Mouse (Mus musculus) left cerebral cortex, adult 18-20 months (tissue): ENCODE results near the gene Iqub. TPM values are rescaled to one million over a fixed set of nuclear protein-coding genes. Genes with fewer than 3 reads are reported as not detected.

ENCODE experiments used
- DNase-seq, 2 experiments: peaks; one replicate each; pipeline ENCODE4 v3.0.0; 2021 to 2022; ENCODE audit warnings: low spot score in 2 of 2, mixed read lengths in 1 of 2
- total RNA-seq, 2 experiments: library from RNA; stranded (reverse); gene quantifications; 2 replicates each; pipeline ENCODE4 v1.2.3; 2021

Gene Iqub
- total RNA-seq, 2 experiments from 2014 or later = 1.5 to 2.7 TPM

- DNase-seq = no peak
Observed at GRCm38 (mm10) chr6:24486530-24486929, 28.3 kb downstream of the Iqub start.

- DNase-seq = peak; percentile 5 to 20
Observed at GRCm38 (mm10) chr6:24470571-24471132, 44.2 kb downstream of the Iqub start.

GRCm38 (mm10) chr6:24470135-24470534 is 44.7 kb downstream of the Iqub start:
- DNase-seq = no peak

GRCm38 (mm10) chr6:24456097-24456496 is 58.8 kb downstream of the Iqub start:
- DNase-seq = peak; percentile 87 to 90

GRCm38 (mm10) chr6:24451026-24451821 is 63.6 kb downstream of the Iqub start:
- DNase-seq = no peak

- no peak for DNase-seq
Observed at GRCm38 (mm10) chr6:24450241-24450640, 64.6 kb downstream of the Iqub start.

- DNase-seq = peak; percentile 14 to 31
Observed at GRCm38 (mm10) chr6:24416056-24416455, 98.8 kb downstream of the Iqub start.

GRCm38 (mm10) chr6:24415500-24415899 is 99.4 kb downstream of the Iqub start:
- DNase-seq = no peak

GRCm38 (mm10) chr6:24408573-24409427 is 106.1 kb downstream of the Iqub start:
- DNase-seq = peak; percentile 34 to 43

- peak in 1 of 2 experiments; percentile 13 for DNase-seq
Observed at GRCm38 (mm10) chr6:24407743-24408142, 107.1 kb downstream of the Iqub start.

GRCm38 (mm10) chr6:24397237-24397647 is 117.6 kb downstream of the Iqub start:
- peak; percentile 18 to 20 for DNase-seq

Other genes with a start within 250 kb of the Iqub start
- gene Ndufa5, start 12.9 kb upstream of the Iqub start, total RNA-seq = 100 to 1,000 TPM; 262 to 301 TPM
- not detected for gene Asb15, start 13.1 kb upstream of the Iqub start, total RNA-seq
- gene Lmod2, start 82.7 kb upstream of the Iqub start, total RNA-seq = not detected
- 100 to 1,000 TPM; 114 to 122 TPM for gene Wasl, start 149.9 kb upstream of the Iqub start, total RNA-seq
- not detected for gene Hyal6, start 218.2 kb upstream of the Iqub start, total RNA-seq
- not detected for gene Hyal4, start 233.3 kb upstream of the Iqub start, total RNA-seq